Mouse (Mus musculus) limb, embryonic 11.5 days (tissue): ENCODE results near the gene Fam240a. TPM values are rescaled to one million over a fixed set of nuclear protein-coding genes. Genes with fewer than 3 reads are reported as not detected.
A peak's percentile ranks its signal among the peaks of the same experiment; 100 is the strongest.

ENCODE experiments used
- ATAC-seq: fragments of 200-750 bp; cut with Nextera tagmentation; 2 replicates; pipeline ENCODE4 v1.8.0; 2017; ENCODE audit warnings: low read depth; ENCODE audit not compliant: insufficient number of reproducible peaks, low FRiP score, low TSS enrichment
- DNase-seq: peaks from one replicate; pipeline ENCODE4 v3.0.0-alpha.2; 2015; ENCODE audit warnings: low spot score
- H3K27ac ChIP-seq: fragments of 300-500 bp; sonication (generic); replicated peaks from 2 replicates; pipeline ENCODE4 v1.5.1; 2014; ENCODE audit warnings: low read depth, mild to moderate bottlenecking, low read length
- H3K27me3 ChIP-seq: fragments of 300-500 bp; sonication (generic); 2 replicates; pipeline ENCODE4 v1.6.1; 2014; ENCODE audit warnings: mild to moderate bottlenecking, low read length, mixed read lengths; ENCODE audit not compliant: control insufficient read depth, insufficient read depth
- H3K36me3 ChIP-seq: fragments of 300-500 bp; sonication (generic); 2 replicates; pipeline ENCODE4 v1.6.1; 2014; ENCODE audit warnings: mild to moderate bottlenecking, low read length, moderate library complexity, mixed read lengths; ENCODE audit not compliant: control insufficient read depth, insufficient read depth
- H3K4me1 ChIP-seq: fragments of 300-500 bp; sonication (generic); 2 replicates; pipeline ENCODE4 v1.6.1; 2014; ENCODE audit warnings: low read length, mixed read lengths; ENCODE audit not compliant: control insufficient read depth, insufficient read depth
- H3K4me2 ChIP-seq: fragments of 300-500 bp; sonication (generic); 2 replicates; pipeline ENCODE4 v1.6.1; 2014; ENCODE audit warnings: low read depth, mild to moderate bottlenecking, moderate library complexity; ENCODE audit not compliant: severe bottlenecking
- H3K4me3 ChIP-seq: fragments of 300-500 bp; sonication (generic); 2 replicates; pipeline ENCODE4 v1.5.1; 2014; ENCODE audit warnings: low read depth, low read length
- H3K9ac ChIP-seq: fragments of 300-500 bp; sonication (generic); 2 replicates; pipeline ENCODE4 v1.6.1; 2014; ENCODE audit warnings: mild to moderate bottlenecking, low read length
- H3K9me3 ChIP-seq: fragments of 300-500 bp; sonication (generic); 2 replicates; pipeline ENCODE4 v1.6.1; 2016; ENCODE audit warnings: low read length; ENCODE audit not compliant: control insufficient read depth
- WGBS: fragments of 180-500 bp; shearing (Covaris S2); extraction: QIAGEN DNeasy Blood & Tissue Kit; methylation state at CpG from one replicate; pipeline ENCODE4 v1.1.7; 2014; 5-methylcytosine and 5-hydroxymethylcytosine counted together
- polyA plus RNA-seq: library from polyadenylated mRNA; unstranded; fragments of >200 nt; fragmentation: Nextera tagmentation; extraction: Ambion mirVana; gene quantifications from 2 replicates; pipeline ENCODE4 v1.2.1, GENCODE M21; 2014

Gene Fam240a
- polyA plus RNA-seq, 1 experiment from 2014 or later = not detected

GRCm38 (mm10) chr9:110879998-110880561, 36.6 kb downstream of the Fam240a start, which contains the start of gene Tmie:
Gene Tmie, minus strand, starts transcription at chr9:110880113.
- Histone ChIP-seq H3K9me3 (no peaks in the 10 kb centered on the region), H3K4me3 (peak within 1 kb of the TSS; percentile 54), H3K9ac (peak within 1 kb of the TSS; percentile 66), H3K36me3 (no peaks in the 10 kb centered on the region), H3K27ac (no peak within 1 kb of the TSS), H3K4me2 (peak within 1 kb of the TSS; percentile 96), H3K4me1 (peaks cover 7% of the 10 kb centered on the region; the same call in 1 of the 2 replicates), H3K27me3 (peaks cover 23% of the 10 kb centered on the region)
- under 1% methylated on average over 57 of the region's 57 CpGs for WGBS
- ATAC-seq (peak; percentile 68; the same call in 1 of the 2 replicates), DNase-seq (peak; percentile 67)

DNA sequence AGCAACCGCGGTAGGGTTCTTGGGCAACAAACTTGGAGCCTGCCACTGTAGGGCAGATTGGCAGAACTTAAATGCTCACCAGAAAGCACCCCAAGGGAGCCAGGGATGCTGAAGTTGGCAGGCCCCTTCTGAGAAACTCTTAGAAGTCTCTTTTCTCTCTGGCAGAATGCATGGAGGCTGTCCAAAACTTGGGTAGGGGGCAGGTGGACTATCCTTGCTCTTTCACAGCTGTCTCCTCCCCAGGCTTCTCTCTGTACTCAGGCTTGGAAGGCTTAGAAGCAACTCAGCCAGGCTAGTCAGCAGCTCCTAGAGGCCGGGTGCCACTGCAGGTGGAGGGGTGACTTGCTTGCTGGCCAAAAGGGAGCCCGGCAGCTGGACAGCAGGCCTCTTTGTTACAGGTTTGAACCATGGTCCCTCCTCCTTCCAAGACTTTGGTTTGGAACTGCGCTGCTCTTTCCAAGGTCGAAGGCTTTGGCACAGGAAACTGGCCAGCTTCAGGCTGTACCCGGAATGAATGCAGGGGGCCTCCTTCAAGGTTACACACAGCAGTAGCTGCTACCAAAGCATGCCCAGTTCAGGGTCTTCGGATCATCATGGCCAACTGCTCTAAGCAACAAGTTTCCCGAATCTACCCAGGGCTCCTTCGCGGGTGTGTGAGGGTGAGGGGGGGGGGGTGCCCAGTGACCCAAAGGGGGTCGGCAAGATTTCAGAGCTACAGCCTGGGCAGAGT, 37.3 kb downstream of the Fam240a start, which contains the start of gene Als2cl:
Gene Als2cl, plus strand, starts transcription at position 680 of the 730 bp plus-strand sequence.
- peak; percentile 41 for DNase-seq

GRCm38 (mm10) chr9:110877888-110878287, 38.8 kb downstream of the Fam240a start:
- 87% methylated on average over 5 of the region's 5 CpGs for WGBS

More for the DNA sequence above, 37.3 kb downstream of the Fam240a start, which contains the start of gene Als2cl:
- WGBS = 16% methylated on average over 12 of the region's 12 CpGs
- Histone ChIP-seq H3K9ac (peak within 1 kb of the TSS; percentile 66), H3K4me1 (peaks cover 14% of the 10 kb centered on the region), H3K4me3 (peak within 1 kb of the TSS; percentile 54), H3K27me3 (peaks cover 23% of the 10 kb centered on the region), H3K9me3 (no peaks in the 10 kb centered on the region), H3K36me3 (no peaks in the 10 kb centered on the region), H3K27ac (no peak within 1 kb of the TSS), H3K4me2 (peak within 1 kb of the TSS; percentile 96)
- ATAC-seq = peak; percentile 10; the same call in 1 of the 2 replicates

GRCm38 (mm10) chr9:110877353-110877752, 39.3 kb downstream of the Fam240a start:
- Histone ChIP-seq H3K27me3 (peaks cover 41% of the 10 kb centered on the region), H3K9me3 (no peaks in the 10 kb centered on the region), H3K27ac (no peak overlapping the region), H3K4me1 (peaks cover 22% of the 10 kb centered on the region), H3K9ac (no peak overlapping the region), H3K36me3 (no peaks in the 10 kb centered on the region), H3K4me2 (no peak overlapping the region), H3K4me3 (no peak overlapping the region)
- 87% methylated on average over 1 of the region's 1 CpGs for WGBS
- DNase-seq = no peak
- ATAC-seq = no peak

More at GRCm38 (mm10) chr9:110877888-110878287, 38.8 kb downstream of the Fam240a start:
- Histone ChIP-seq H3K36me3 (no peaks in the 10 kb centered on the region), H3K4me3 (no peak overlapping the region), H3K9ac (no peak overlapping the region), H3K4me1 (peaks cover 22% of the 10 kb centered on the region), H3K27me3 (peaks cover 37% of the 10 kb centered on the region), H3K27ac (no peak overlapping the region), H3K9me3 (no peaks in the 10 kb centered on the region), H3K4me2 (no peak overlapping the region)
- DNase-seq (no peak), ATAC-seq (no peak)

DNA sequence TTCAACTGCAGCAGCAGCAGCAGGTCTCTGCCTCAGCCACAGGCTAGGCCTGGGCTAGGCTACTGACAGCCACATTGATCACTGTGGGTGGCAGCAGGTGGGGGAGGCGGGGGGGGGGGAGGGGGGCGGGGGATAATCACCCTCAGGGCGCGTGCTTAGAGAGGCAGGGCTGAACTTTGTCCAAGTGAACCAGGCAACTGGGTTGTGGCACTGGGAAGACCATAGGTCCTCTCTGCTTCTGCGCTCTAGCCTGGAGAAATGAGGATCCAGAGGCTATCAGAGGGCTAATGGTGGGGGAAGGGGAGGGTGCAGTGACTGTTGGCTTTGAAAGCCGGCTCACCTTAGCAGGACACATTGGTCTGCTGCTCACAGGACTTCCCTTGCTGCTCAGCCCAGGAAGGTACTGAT, 41.4 kb downstream of the Fam240a start:
- Histone ChIP-seq H3K27me3 (peaks cover 32% of the 10 kb centered on the region), H3K9ac (no peak overlapping the region), H3K4me3 (no peak overlapping the region), H3K9me3 (no peaks in the 10 kb centered on the region), H3K4me1 (peaks cover 22% of the 10 kb centered on the region), H3K4me2 (no peak overlapping the region), H3K36me3 (no peaks in the 10 kb centered on the region), H3K27ac (no peak overlapping the region)
- ATAC-seq (no peak), DNase-seq (no peak)
- WGBS = 16% methylated on average over 5 of the region's 6 CpGs

- Histone ChIP-seq H3K4me2 (no peak overlapping the region), H3K27ac (no peak overlapping the region), H3K4me3 (no peak overlapping the region), H3K9ac (no peak overlapping the region), H3K9me3 (no peaks in the 10 kb centered on the region), H3K36me3 (no peaks in the 10 kb centered on the region), H3K4me1 (peaks cover 22% of the 10 kb centered on the region), H3K27me3 (peaks cover 28% of the 10 kb centered on the region)
- 13% methylated on average over 3 of the region's 3 CpGs for WGBS
- ATAC-seq (no peak), DNase-seq (no peak)
Observed at GRCm38 (mm10) chr9:110874660-110875191, 41.9 kb downstream of the Fam240a start.

- H3K36me3 ChIP-seq = no peaks in the 10 kb centered on the region
- 8% methylated on average over 40 of the region's 40 CpGs for WGBS
- peak overlapping the region; percentile 58 for H3K4me2 ChIP-seq
- ATAC-seq = peak; percentile 52; the same call in 1 of the 2 replicates
- H3K27ac ChIP-seq = no peak overlapping the region
- peaks cover 20% of the 10 kb centered on the region for H3K4me1 ChIP-seq
- H3K27me3 ChIP-seq = peaks cover 23% of the 10 kb centered on the region
- 0 out of 2 replicates have a peak overlapping the region, but pooled peaks have one; percentile 17 for H3K4me3 ChIP-seq
- H3K9ac ChIP-seq = peak overlapping the region; percentile 37; the same call in 1 of the 2 replicates
- no peaks in the 10 kb centered on the region for H3K9me3 ChIP-seq
- DNase-seq = peak; percentile 48
Observed at GRCm38 (mm10) chr9:110873681-110874659, 42.7 kb downstream of the Fam240a start.
